Mouse (Mus musculus) forebrain, embryonic 14.5 days (tissue): ENCODE data around the gene Cmtr1. TPM values are rescaled to one million over a fixed set of nuclear protein-coding genes. Genes with fewer than 3 reads are reported as not detected.
"Not testable (repeated sequence)": the region's sequence is repeated elsewhere in the genome, so short reads cannot be mapped to it uniquely, and the experiment has no call there.

Source experiments
- ATAC-seq: fragments of 200-750 bp; cut with Nextera tagmentation; 2 replicates; pipeline ENCODE4 v1.8.0; 2017; ENCODE audit warnings: mild to moderate bottlenecking, moderate library complexity
- DNase-seq: peaks from one replicate; pipeline ENCODE4 v3.0.0-alpha.2; 2015; ENCODE audit warnings: low spot score
- H3K27ac ChIP-seq: fragments of 300-500 bp; sonication (generic); 2 replicates; pipeline ENCODE4 v1.5.1; 2014; ENCODE audit warnings: low read depth, mild to moderate bottlenecking, control low read depth, low read length, moderate library complexity
- H3K27me3 ChIP-seq: fragments of 300-500 bp; sonication (generic); replicated peaks from 2 replicates; pipeline ENCODE4 v1.6.1; 2014; ENCODE audit warnings: low read length, control low read depth, mixed read lengths; ENCODE audit not compliant: control insufficient read depth, insufficient read depth
- H3K36me3 ChIP-seq: fragments of 300-500 bp; sonication (generic); 2 replicates; pipeline ENCODE4 v1.6.1; 2014; ENCODE audit warnings: low read length, control low read depth; ENCODE audit not compliant: control insufficient read depth, insufficient read depth
- H3K4me1 ChIP-seq: fragments of 300-500 bp; sonication (generic); 2 replicates; pipeline ENCODE4 v1.6.1; 2014; ENCODE audit warnings: antibody characterized with exemption, low read length, control low read depth; ENCODE audit not compliant: control insufficient read depth, insufficient read depth
- H3K4me2 ChIP-seq: fragments of 300-500 bp; sonication (generic); 2 replicates; pipeline ENCODE4 v1.6.1; 2014; ENCODE audit warnings: mild to moderate bottlenecking, control low read depth, low read length
- H3K4me3 ChIP-seq: fragments of 300-500 bp; sonication (generic); 2 replicates; pipeline ENCODE4 v1.5.1; 2014; ENCODE audit warnings: low read depth, low read length, control low read depth
- H3K9ac ChIP-seq: fragments of 300-500 bp; sonication (generic); 2 replicates; pipeline ENCODE4 v1.6.1; 2014; ENCODE audit warnings: mild to moderate bottlenecking, low read length, control low read depth, moderate library complexity
- H3K9me3 ChIP-seq: fragments of 300-500 bp; sonication (generic); replicated peaks from 2 replicates; pipeline ENCODE4 v1.6.1; 2016; ENCODE audit warnings: low read length, control low read depth, mixed read lengths; ENCODE audit not compliant: control insufficient read depth
- WGBS: fragments of 180-500 bp; shearing (Covaris S2); extraction: QIAGEN DNeasy Blood & Tissue Kit; methylation state at CpG from one replicate; pipeline ENCODE4 v1.1.7; 2014; 5-methylcytosine and 5-hydroxymethylcytosine counted together
- polyA plus RNA-seq: library from polyadenylated mRNA; unstranded; fragments of >200 nt; fragmentation: Nextera tagmentation; extraction: Ambion mirVana; gene quantifications from 2 replicates; pipeline ENCODE4 v1.2.1, GENCODE M21; 2014

Cmtr1 gene
- polyA plus RNA-seq, 1 experiment from 2014 or later: 116 TPM

DNA sequence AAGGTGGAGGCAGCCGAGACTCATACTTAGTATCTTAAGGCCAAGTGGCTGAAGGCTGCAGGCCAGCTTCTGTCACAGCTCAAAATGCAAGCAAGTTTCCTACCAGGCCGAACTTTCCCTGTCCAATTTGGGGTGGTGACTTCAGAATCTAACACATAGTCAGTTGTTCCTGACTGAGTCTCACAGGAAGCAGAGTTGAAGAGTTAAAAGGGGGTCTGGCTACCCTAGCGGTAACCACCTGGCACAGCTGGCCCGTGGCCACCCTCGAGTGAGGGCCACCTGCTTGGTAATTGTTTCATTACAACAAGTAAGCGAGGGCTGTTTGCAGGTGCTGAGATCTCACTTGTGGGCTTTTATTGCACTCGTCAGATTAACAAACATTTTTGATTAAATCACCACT lies 52.2 kb downstream of the Cmtr1 start:
- Histone ChIP-seq H3K4me1 (peaks cover 72% of the 10 kb centered on the region), H3K36me3 (no peaks in the 10 kb centered on the region), H3K4me3 (no peak overlapping the region), H3K4me2 (no peak overlapping the region), H3K9ac (no peak overlapping the region), H3K27me3 (no peaks in the 10 kb centered on the region), H3K27ac (peak overlapping the region; percentile 48; the same call in 1 of the 2 replicates), H3K9me3 (no peaks in the 10 kb centered on the region)
- ATAC-seq (no peak), DNase-seq (peak; percentile 53)
- 41% methylated on average over 7 of the region's 7 CpGs for WGBS

DNA sequence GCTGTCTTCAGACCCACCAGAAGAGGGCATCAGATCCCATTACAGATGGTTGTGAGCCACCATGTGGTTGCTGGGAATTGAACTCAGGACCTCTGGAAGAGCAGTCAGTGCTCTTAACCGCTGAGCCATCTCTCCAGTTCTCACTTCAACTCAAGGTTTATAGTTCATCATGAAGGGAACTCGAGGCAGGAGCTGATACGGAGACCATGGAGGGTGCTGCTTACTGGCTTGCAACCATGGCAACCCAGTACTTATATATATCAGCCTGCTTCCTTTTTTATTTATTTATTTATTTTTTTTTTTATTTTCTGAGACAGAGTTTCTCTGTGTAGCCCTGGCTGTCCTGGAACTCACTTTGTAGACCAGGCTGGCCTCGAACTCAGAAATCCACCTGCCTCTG lies 53.3 kb downstream of the Cmtr1 start:
- H3K27me3 ChIP-seq, DNase-seq, H3K27ac ChIP-seq, H3K36me3 ChIP-seq, H3K4me3 ChIP-seq, ATAC-seq, H3K4me2 ChIP-seq, H3K9ac ChIP-seq, H3K9me3 ChIP-seq: not testable (repeated sequence)
- H3K4me1 ChIP-seq: peaks cover 60% of the 10 kb centered on the region
- WGBS: 94% methylated on average over 4 of the region's 4 CpGs

DNA sequence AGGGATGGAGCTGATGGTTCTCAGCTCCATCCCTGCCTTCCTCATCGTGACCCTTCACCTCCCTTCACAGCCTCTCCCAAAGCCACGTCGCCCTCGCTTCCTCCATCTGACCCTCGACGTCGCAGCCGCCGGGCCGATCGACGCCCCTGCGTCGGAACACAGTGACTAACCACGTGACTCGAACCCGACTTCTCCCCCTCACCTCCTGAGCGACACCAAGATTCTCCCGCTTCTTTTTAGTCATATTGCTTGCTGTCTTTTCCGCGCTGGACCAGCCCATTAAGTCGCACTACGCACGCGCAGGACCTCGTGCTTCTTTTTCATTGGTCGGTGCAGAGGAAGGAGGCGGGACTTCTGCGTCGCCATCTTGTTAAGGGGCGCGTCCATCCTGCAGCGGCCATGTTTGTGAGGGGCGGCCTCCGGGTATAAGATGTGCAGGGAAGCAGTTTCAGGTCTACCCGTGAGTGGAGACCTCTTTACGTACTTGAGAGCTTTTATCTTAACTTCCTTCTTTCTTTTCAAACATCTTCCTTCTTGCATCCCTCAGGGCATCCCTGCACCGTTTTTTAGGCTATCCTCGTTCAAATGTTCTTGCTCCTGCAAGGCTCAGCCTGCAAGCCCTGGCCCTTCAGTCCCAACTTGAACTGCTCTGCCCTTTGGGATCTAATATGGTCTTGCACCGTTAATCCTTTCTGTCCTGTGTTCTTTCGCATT lies 56.5 kb downstream of the Cmtr1 start, which contains the start of gene Ccdc167:
Ccdc167 (minus strand) TSS at position 313 of the 714 bp plus-strand sequence.
- H3K4me1 ChIP-seq: peaks cover 29% of the 10 kb centered on the region
- ATAC-seq: peak; percentile 95
- WGBS: 5% methylated on average over 41 of the region's 41 CpGs

DNA sequence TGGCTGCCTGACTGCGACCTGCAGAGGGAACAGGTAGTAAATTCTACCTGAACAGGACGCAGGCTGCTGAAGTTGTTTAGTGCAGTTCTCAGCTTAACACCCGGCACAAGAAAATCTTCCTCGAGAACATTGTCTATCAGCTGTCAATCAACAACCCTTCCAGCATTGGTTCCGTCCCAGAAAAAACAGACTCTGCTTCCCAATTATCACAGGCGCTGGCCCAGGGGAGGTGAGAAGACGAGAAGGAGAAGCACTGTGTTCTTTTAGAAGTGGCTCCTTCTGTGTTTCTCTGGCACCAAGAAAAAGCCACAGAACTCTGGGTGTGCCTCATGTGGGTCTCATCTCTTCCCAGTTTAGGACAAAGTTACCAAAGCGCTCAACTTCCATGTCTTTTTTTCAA lies 58.3 kb downstream of the Cmtr1 start:
- Histone ChIP-seq H3K9me3 (no peaks in the 10 kb centered on the region), H3K9ac (no peak overlapping the region), H3K27ac (no peak overlapping the region), H3K4me3 (no peak overlapping the region), H3K4me1 (peaks cover 14% of the 10 kb centered on the region), H3K4me2 (no peak overlapping the region), H3K36me3 (no peaks in the 10 kb centered on the region), H3K27me3 (no peaks in the 10 kb centered on the region)
- peak; percentile 65 for DNase-seq
- whole genome bisulfite sequencing: 79% methylated on average over 8 of the region's 8 CpGs
- ATAC-seq: no peak

More for the DNA sequence above, 56.5 kb downstream of the Cmtr1 start, which contains the start of gene Ccdc167:
- peak; percentile 98 for DNase-seq
- no peaks in the 10 kb centered on the region for H3K27me3 ChIP-seq
- peak within 1 kb of the TSS; percentile 65; the same call in 1 of the 2 replicates for H3K27ac ChIP-seq
- no peaks in the 10 kb centered on the region for H3K9me3 ChIP-seq
- H3K9ac ChIP-seq: peak within 1 kb of the TSS; percentile 68
- H3K4me2 ChIP-seq: peak within 1 kb of the TSS; percentile 83
- H3K36me3 ChIP-seq: no peaks in the 10 kb centered on the region
- peak within 1 kb of the TSS; percentile 48 for H3K4me3 ChIP-seq

DNA sequence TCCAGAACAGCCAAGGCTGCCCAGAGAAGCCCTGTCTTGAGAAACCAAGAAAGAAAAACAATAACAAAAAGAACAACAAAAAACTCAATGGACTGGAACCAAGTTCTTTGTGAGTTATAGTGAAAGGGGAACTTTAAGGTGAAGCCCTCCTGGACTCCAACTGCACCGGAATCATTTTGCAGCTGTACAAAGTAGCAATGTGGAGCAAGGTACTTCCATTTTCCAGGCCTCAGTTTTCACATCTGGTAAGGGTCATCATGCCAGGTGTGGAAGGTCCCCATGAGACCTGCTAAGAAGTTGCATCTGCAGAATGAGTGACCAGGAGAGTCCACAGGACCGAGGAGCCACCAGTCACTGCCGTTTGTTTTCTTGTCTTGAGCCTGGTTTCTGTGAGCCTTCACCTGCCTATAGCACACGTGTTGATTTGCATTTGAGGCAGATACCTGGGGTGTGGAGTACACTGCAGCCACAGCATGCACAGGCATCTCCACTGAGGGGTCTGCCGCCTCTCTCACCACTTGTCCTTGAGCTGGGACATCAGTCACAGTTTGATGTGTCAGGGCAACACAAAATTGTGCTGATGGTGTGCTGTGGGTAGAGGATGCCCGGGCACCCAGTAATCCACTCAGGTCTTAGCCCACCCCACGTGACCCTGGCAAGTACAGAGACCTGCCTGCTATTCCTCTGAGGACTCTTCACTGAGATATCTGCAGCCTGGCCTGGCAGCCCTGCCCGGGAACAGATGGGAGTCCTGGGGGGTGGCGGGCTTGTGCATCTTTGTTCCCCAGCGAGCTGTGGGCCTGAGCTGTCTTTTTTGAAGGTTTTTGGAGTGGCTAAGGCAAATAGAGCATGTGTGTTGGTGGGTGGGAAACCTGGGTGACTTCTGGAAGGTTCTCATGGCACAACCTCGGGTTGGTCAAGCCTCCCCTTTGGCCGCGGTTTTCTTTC lies 59.5 kb downstream of the Cmtr1 start:
- Histone ChIP-seq H3K27me3 (no peaks in the 10 kb centered on the region), H3K4me2 (no peak overlapping the region), H3K36me3 (no peaks in the 10 kb centered on the region), H3K9ac (no peak overlapping the region), H3K4me1 (peaks cover 14% of the 10 kb centered on the region), H3K9me3 (no peaks in the 10 kb centered on the region), H3K4me3 (no peak overlapping the region), H3K27ac (peak overlapping the region; percentile 78; the same call in 1 of the 2 replicates)
- 75% methylated on average over 13 of the region's 13 CpGs for WGBS
- DNase-seq: peak; percentile 23
- ATAC-seq: no peak

DNA sequence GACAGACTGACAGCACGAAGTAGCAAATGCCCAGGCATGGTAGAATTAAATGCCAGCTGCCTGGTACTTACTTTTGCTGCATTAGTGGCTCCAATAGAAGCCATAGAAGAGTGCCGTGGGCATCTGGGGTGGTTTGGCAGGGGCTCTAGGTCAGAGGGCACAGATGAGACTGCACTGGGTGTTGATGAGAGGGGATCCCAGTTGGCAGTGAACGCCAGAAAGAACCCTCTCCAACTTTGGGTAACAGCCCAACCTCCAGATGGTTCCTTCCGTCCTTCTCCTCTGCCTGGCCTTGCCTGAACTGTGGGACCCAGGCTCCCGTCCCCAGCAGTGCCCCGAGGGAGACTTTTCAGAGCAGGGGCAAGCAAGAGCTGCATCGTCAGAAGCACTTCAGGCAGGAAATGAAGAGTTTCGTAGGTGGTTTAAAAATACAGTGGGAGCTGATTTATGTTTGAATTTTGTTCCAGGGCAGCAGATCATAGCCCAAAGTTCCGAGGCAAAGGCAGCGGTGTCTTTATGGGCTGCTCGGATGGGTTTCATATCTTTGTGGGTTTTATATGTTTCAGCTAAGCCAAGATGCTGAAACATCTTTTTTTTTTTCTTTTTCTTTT lies 60.5 kb downstream of the Cmtr1 start:
- no peak overlapping the region for H3K4me2 ChIP-seq
- peak overlapping the region; percentile 78; the same call in 1 of the 2 replicates for H3K27ac ChIP-seq
- WGBS: 75% methylated on average over 11 of the region's 11 CpGs
- DNase-seq (no peak), ATAC-seq (no peak)
- H3K4me3 ChIP-seq: no peak overlapping the region
- no peak overlapping the region for H3K9ac ChIP-seq
- peaks cover 11% of the 10 kb centered on the region for H3K4me1 ChIP-seq
- H3K9me3 ChIP-seq: no peaks in the 10 kb centered on the region
- H3K36me3 ChIP-seq: no peaks in the 10 kb centered on the region
- H3K27me3 ChIP-seq: no peaks in the 10 kb centered on the region

DNA sequence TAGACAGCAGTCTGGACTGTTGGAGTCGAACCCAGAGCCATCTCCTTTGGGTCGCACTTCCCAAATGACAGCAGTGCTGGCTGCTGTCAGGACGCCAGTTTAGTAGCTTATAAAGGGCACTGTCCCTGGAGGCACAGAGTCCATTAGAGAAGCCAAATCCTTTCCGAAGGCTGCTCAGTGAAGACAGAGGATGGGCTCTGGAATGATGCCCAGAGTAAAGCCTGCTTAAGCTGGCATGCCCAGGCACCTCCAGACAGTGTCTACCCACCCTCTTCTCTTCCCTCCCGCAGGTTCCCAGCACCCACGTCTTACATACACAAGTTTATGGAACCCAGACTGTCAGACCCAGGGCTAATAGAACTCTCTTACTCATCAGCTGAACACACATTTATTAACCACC lies 64.2 kb downstream of the Cmtr1 start:
- peak; percentile 81 for ATAC-seq
- 48% methylated on average over 6 of the region's 6 CpGs for WGBS

DNA sequence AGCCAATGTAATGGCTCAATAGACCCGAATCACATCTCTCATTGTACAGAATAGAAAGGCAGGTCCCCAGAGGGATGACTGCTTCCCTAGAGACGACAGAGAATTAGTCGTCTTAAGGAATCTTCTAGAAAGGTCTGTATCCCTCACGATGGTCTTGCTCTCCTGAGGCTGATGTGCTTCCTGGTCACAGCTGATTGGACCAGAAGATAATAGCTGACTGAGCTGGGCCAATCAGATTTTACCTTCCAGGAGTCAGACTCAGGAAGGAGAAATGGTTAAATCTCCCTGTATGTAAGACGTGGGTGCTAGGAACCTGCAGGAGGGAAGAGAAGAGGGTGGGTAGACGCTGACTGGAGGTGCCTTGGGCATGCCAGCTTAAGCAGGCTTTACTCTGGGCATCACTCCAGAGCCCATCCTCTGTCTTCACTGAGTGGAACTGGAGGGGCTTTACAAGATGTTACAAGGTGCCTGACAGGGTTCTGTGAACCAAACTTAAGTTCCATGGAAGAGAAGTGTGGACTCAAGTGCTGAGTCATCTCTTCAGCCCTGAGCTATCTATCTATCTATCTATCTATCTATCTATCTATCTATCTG lies 64.7 kb downstream of the Cmtr1 start:
- Histone ChIP-seq H3K4me2 (no peak overlapping the region), H3K27ac (no peak overlapping the region), H3K9ac (no peak overlapping the region), H3K4me3 (no peak overlapping the region), H3K27me3 (no peaks in the 10 kb centered on the region), H3K4me1 (peaks cover 3% of the 10 kb centered on the region), H3K36me3 (no peaks in the 10 kb centered on the region), H3K9me3 (no peaks in the 10 kb centered on the region)
- WGBS: 71% methylated on average over 6 of the region's 6 CpGs
- DNase-seq (no peak), ATAC-seq (no peak)

More for the DNA sequence above, 64.2 kb downstream of the Cmtr1 start:
- Histone ChIP-seq H3K9ac (no peak overlapping the region), H3K27me3 (no peaks in the 10 kb centered on the region), H3K9me3 (no peaks in the 10 kb centered on the region), H3K27ac (no peak overlapping the region), H3K4me2 (no peak overlapping the region), H3K4me1 (no peaks in the 10 kb centered on the region; the same call in 1 of the 2 replicates), H3K4me3 (no peak overlapping the region), H3K36me3 (no peaks in the 10 kb centered on the region)
- peak; percentile 76 for DNase-seq
